Mouse (Mus musculus) liver, embryonic 11.5 days (tissue): ENCODE results near the gene Hydin. TPM values are rescaled to one million over a fixed set of nuclear protein-coding genes. Genes with fewer than 3 reads are reported as not detected.

Source experiments
- ATAC-seq: fragments of 200-750 bp; cut with Nextera tagmentation; replicated peaks from 2 replicates; pipeline ENCODE4 v1.8.0; 2017; ENCODE audit warnings: moderate number of reproducible peaks, mild to moderate bottlenecking, moderate TSS enrichment, moderate library complexity; ENCODE audit not compliant: low FRiP score
- DNase-seq: peaks from one replicate; pipeline ENCODE4 v3.0.0-alpha.2; 2017; ENCODE audit warnings: low spot score
- H3K27ac ChIP-seq: fragments of 300-500 bp; sonication (generic); 2 replicates; pipeline ENCODE4 v1.5.1; 2014; ENCODE audit warnings: mild to moderate bottlenecking, low read depth, low read length, control low read depth
- H3K27me3 ChIP-seq: fragments of 300-500 bp; sonication (generic); replicated peaks from 2 replicates; pipeline ENCODE4 v1.6.1; 2014; ENCODE audit warnings: low read length, mixed read lengths; ENCODE audit not compliant: control insufficient read depth, insufficient read depth
- H3K36me3 ChIP-seq: fragments of 300-500 bp; sonication (generic); 2 replicates; pipeline ENCODE4 v1.6.1; 2014; ENCODE audit warnings: mild to moderate bottlenecking, low read length, moderate library complexity, mixed read lengths; ENCODE audit not compliant: control insufficient read depth, insufficient read depth
- H3K4me1 ChIP-seq: fragments of 300-500 bp; sonication (generic); replicated peaks from 2 replicates; pipeline ENCODE4 v1.6.1; 2014; ENCODE audit warnings: low read length, mixed read lengths; ENCODE audit not compliant: control insufficient read depth, insufficient read depth
- H3K4me2 ChIP-seq: fragments of 300-500 bp; sonication (generic); 2 replicates; pipeline ENCODE4 v1.6.1; 2014; ENCODE audit warnings: mild to moderate bottlenecking, control low read depth, moderate library complexity
- H3K4me3 ChIP-seq: fragments of 300-500 bp; sonication (generic); 2 replicates; pipeline ENCODE4 v1.5.1; 2014; ENCODE audit warnings: low read depth, low read length, control low read depth
- H3K9ac ChIP-seq: fragments of 300-500 bp; sonication (generic); 2 replicates; pipeline ENCODE4 v1.6.1; 2014; ENCODE audit warnings: low read depth, low read length, control low read depth
- H3K9me3 ChIP-seq: fragments of 300-500 bp; sonication (generic); 2 replicates; pipeline ENCODE4 v1.6.1; 2016; ENCODE audit warnings: low read length, inconsistent platforms, mixed read lengths; ENCODE audit not compliant: control insufficient read depth
- WGBS: fragments of 180-500 bp; shearing (Covaris S2); extraction: QIAGEN DNeasy Blood & Tissue Kit; methylation state at CpG from one replicate; pipeline ENCODE4 v1.1.7; 2014; 5-methylcytosine and 5-hydroxymethylcytosine counted together
- polyA plus RNA-seq: library from polyadenylated mRNA; unstranded; fragments of >200 nt; fragmentation: Nextera tagmentation; extraction: Ambion mirVana; gene quantifications from 2 replicates; pipeline ENCODE4 v1.2.1, GENCODE M21; 2014

Hydin gene
- polyA plus RNA-seq, 1 experiment from 2014 or later = 0.05 TPM

GRCm38 (mm10) chr8:110431340-110431739 is 164.6 kb downstream of the Hydin start:
- Histone ChIP-seq H3K27ac (no peak overlapping the region), H3K4me1 (no peaks in the 10 kb centered on the region), H3K4me2 (no peak overlapping the region), H3K27me3 (no peaks in the 10 kb centered on the region), H3K4me3 (no peak overlapping the region), H3K9me3 (no peaks in the 10 kb centered on the region), H3K36me3 (no peaks in the 10 kb centered on the region), H3K9ac (no peak overlapping the region)
- DNase-seq (no peak), ATAC-seq (no peak)
- 79% methylated on average over 3 of the region's 3 CpGs for WGBS

- ATAC-seq (no peak), DNase-seq (no peak)
- Histone ChIP-seq H3K4me3 (no peak overlapping the region), H3K27me3 (no peaks in the 10 kb centered on the region), H3K4me1 (no peaks in the 10 kb centered on the region), H3K9ac (no peak overlapping the region), H3K27ac (no peak overlapping the region), H3K9me3 (no peaks in the 10 kb centered on the region), H3K36me3 (no peaks in the 10 kb centered on the region), H3K4me2 (no peak overlapping the region)
- WGBS = 63% methylated on average over 4 of the region's 4 CpGs
Observed at GRCm38 (mm10) chr8:110440528-110440927, 173.8 kb downstream of the Hydin start.

- H3K9ac ChIP-seq = no peak overlapping the region
- H3K36me3 ChIP-seq = no peaks in the 10 kb centered on the region
- ATAC-seq (no peak), DNase-seq (no peak)
- H3K27me3 ChIP-seq = no peaks in the 10 kb centered on the region
- H3K4me2 ChIP-seq = no peak overlapping the region
- no peaks in the 10 kb centered on the region for H3K4me1 ChIP-seq
- 62% methylated on average over 2 of the region's 2 CpGs for WGBS
- H3K4me3 ChIP-seq = no peak overlapping the region
- H3K27ac ChIP-seq = no peak overlapping the region
- H3K9me3 ChIP-seq = no peaks in the 10 kb centered on the region
Observed at GRCm38 (mm10) chr8:110444276-110444675, 177.5 kb downstream of the Hydin start.

GRCm38 (mm10) chr8:110450463-110450862 is 183.7 kb downstream of the Hydin start:
- ATAC-seq = no peak
- H3K27me3 ChIP-seq = no peaks in the 10 kb centered on the region

DNA sequence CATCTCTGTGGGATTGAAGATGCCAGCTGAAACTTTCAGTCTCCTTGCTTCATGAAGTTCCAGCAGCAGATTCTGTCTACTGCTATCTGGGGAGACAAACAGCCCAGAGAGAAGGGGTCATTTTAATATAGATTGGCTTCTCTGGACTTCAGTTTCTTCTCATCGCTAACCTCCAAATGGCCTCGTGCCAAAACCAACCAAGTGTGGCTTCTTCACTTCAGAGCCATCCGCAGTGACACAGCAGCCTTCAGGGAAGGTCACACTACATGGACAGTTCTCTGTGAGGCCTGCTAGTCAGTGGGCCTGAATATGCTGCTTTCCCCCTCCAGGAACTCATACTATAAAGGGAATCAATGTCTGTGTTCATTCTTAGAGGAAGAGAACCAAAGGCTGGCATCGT is 187.7 kb downstream of the Hydin start:
- H3K9me3 ChIP-seq = no peaks in the 10 kb centered on the region
- no peaks in the 10 kb centered on the region for H3K4me1 ChIP-seq
- H3K27me3 ChIP-seq = no peaks in the 10 kb centered on the region
- no peak for DNase-seq
- H3K27ac ChIP-seq = no peak overlapping the region
- H3K9ac ChIP-seq = no peak overlapping the region
- 87% methylated on average over 4 of the region's 4 CpGs for WGBS
- ATAC-seq = no peak
- no peak overlapping the region for H3K4me3 ChIP-seq
- H3K36me3 ChIP-seq = no peaks in the 10 kb centered on the region
- H3K4me2 ChIP-seq = no peak overlapping the region

More at GRCm38 (mm10) chr8:110450463-110450862, 183.7 kb downstream of the Hydin start:
- 89% methylated on average over 6 of the region's 6 CpGs for WGBS
- Histone ChIP-seq H3K9ac (no peak overlapping the region), H3K9me3 (no peaks in the 10 kb centered on the region), H3K4me2 (no peak overlapping the region), H3K4me1 (no peaks in the 10 kb centered on the region), H3K4me3 (no peak overlapping the region), H3K27ac (no peak overlapping the region), H3K36me3 (no peaks in the 10 kb centered on the region)
- no peak for DNase-seq

- Histone ChIP-seq H3K27me3 (no peaks in the 10 kb centered on the region), H3K9ac (no peak overlapping the region), H3K4me2 (no peak overlapping the region), H3K27ac (no peak overlapping the region), H3K4me3 (no peak overlapping the region), H3K36me3 (no peaks in the 10 kb centered on the region), H3K9me3 (no peaks in the 10 kb centered on the region), H3K4me1 (no peaks in the 10 kb centered on the region)
- no peak for DNase-seq
- WGBS = 67% methylated on average over 4 of the region's 4 CpGs
- no peak for ATAC-seq
Observed at GRCm38 (mm10) chr8:110457424-110457823, 190.6 kb downstream of the Hydin start.

- no peak overlapping the region for H3K4me2 ChIP-seq
- no peaks in the 10 kb centered on the region for H3K27me3 ChIP-seq
- H3K9ac ChIP-seq = no peak overlapping the region
- ATAC-seq (no peak), DNase-seq (no peak)
- no peak overlapping the region for H3K4me3 ChIP-seq
- H3K9me3 ChIP-seq = no peaks in the 10 kb centered on the region
- H3K4me1 ChIP-seq = no peaks in the 10 kb centered on the region
- no peak overlapping the region for H3K27ac ChIP-seq
- H3K36me3 ChIP-seq = no peaks in the 10 kb centered on the region
- 79% methylated on average over 10 of the region's 10 CpGs for WGBS
Observed at GRCm38 (mm10) chr8:110462627-110463208, 195.9 kb downstream of the Hydin start.

DNA sequence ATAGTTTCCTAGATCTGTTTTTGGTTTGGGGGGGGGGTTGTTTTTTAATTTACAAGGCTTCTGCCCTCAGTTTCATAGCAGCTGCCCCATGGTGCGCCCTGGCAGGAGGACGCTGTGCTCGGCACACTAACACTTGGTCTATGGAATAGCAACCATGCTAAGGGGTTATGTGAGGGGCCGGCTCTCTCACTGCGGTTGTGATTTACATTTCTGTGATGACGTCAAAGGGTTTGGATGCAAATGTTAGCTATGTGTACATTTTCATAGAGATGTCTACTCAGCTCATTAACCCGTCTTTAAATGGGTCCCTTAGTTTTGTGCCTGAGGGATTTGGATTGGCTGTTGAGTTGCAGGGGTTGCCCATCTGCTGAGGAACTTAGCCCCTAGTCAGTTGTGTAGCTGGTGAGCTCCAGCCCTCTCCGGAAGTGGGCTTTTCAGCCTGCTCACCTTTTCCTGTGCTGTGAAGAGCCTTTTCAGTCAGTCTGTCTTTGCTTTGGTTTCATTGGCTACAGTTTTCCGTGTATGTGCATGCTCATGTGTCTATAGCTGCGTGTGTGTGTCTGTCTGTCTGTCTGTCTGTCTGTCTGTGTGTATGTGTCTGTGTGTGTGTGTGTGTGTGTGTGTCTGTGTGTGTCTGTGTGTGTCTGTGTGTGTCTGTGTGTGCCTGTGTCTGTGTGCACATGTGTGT is 197.1 kb downstream of the Hydin start:
- no peak for ATAC-seq
- no peaks in the 10 kb centered on the region for H3K27me3 ChIP-seq
- DNase-seq = no peak
- no peak overlapping the region for H3K4me2 ChIP-seq
- no peaks in the 10 kb centered on the region for H3K4me1 ChIP-seq
- no peak overlapping the region for H3K9ac ChIP-seq
- WGBS = 83% methylated on average over 10 of the region's 10 CpGs
- no peak overlapping the region for H3K27ac ChIP-seq
- H3K4me3 ChIP-seq = no peak overlapping the region
- no peaks in the 10 kb centered on the region for H3K36me3 ChIP-seq
- H3K9me3 ChIP-seq = no peaks in the 10 kb centered on the region

GRCm38 (mm10) chr8:110465606-110466005 is 198.8 kb downstream of the Hydin start:
- H3K9me3 ChIP-seq = no peaks in the 10 kb centered on the region
- DNase-seq = no peak
- no peaks in the 10 kb centered on the region for H3K27me3 ChIP-seq
- H3K4me2 ChIP-seq = no peak overlapping the region
- H3K4me1 ChIP-seq = no peaks in the 10 kb centered on the region
- no peak overlapping the region for H3K9ac ChIP-seq
- H3K27ac ChIP-seq = no peak overlapping the region
- no peak overlapping the region for H3K4me3 ChIP-seq
- WGBS = 84% methylated on average over 9 of the region's 9 CpGs
- no peaks in the 10 kb centered on the region for H3K36me3 ChIP-seq
- ATAC-seq = no peak
